Mouse (Mus musculus) small intestine, adult 2 months (tissue): ENCODE results near the gene Igf2r.

Experiments
- CTCF ChIP-seq: fragments of 200-500 bp; IDR thresholded peaks from 2 replicates; pipeline ENCODE4 v1.5.1; 2012; ENCODE audit warnings: low read depth, mild to moderate bottlenecking, control low read depth, inconsistent platforms, low read length, moderate library complexity, mixed read lengths; ENCODE audit not compliant: insufficient replicate concordance, insufficient read length; ENCODE audit errors: extremely low read depth
- POLR2A ChIP-seq: fragments of 200-500 bp; IDR thresholded peaks from 2 replicates; pipeline ENCODE4 v1.6.1; 2012; ENCODE audit warnings: low read depth, mild to moderate bottlenecking, control low read depth, inconsistent platforms, low read length, moderate library complexity

GRCm38 (mm10) chr17:12708398-12708797, 61.1 kb downstream of the Igf2r start:
- TF ChIP-seq CTCF (no peak), POLR2A (no peak)
